Mouse (Mus musculus) lung, adult 2 months (tissue): ENCODE measurements around the gene Tox2.

Source experiments
- CTCF ChIP-seq: fragments of 200-500 bp; IDR thresholded peaks from 2 replicates; pipeline ENCODE4 v1.5.1; 2011; ENCODE audit warnings: mild to moderate bottlenecking, low read length, control low read depth; ENCODE audit not compliant: insufficient read depth
- POLR2A ChIP-seq: fragments of 200-500 bp; IDR thresholded peaks from 2 replicates; pipeline ENCODE4 v1.6.1; 2011; ENCODE audit warnings: low read depth, mild to moderate bottlenecking, control low read depth, low read length, borderline replicate concordance; ENCODE audit errors: extremely low read depth

- TF ChIP-seq CTCF (no peak), POLR2A (no peak)
These were observed 82.8 kb downstream of the Tox2 start for GRCm38 (mm10) chr2:163285762-163286161.
